Mouse (Mus musculus) telencephalon, adult 2 months (tissue): ENCODE measurements at regions not wholly inside any gene's neighbourhood (a gene's known extent, or its start where the extent isn't known, plus 50 kb on each side); places are given as distances from the start of the nearest gene placed in this dataset.

Source experiments
- DNase-seq: peaks from one replicate; pipeline ENCODE4 v3.0.0-alpha.2; 2011; ENCODE audit warnings: low read depth, low spot score

DNA sequence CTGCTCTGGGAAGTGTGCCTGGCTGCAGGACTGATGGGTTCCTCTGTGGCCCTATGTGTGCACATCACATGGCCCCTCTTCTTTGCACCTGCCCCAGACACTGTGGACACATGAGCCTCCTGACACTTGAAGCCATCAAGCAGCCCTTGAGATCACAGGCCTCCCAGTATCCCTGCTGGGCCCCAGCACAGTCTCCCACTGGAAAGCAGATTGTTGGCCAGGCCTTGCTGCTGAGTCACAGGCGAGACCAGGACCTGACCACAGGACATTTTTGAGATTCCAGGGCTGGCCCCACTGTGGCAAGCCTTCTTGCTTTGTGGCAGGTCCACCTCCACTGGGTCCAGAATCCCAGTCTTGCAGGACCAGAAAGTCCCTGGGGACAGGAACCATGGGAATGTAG lies 105.5 kb upstream of the Ccnd1 start:
- no peak for DNase-seq

DNA sequence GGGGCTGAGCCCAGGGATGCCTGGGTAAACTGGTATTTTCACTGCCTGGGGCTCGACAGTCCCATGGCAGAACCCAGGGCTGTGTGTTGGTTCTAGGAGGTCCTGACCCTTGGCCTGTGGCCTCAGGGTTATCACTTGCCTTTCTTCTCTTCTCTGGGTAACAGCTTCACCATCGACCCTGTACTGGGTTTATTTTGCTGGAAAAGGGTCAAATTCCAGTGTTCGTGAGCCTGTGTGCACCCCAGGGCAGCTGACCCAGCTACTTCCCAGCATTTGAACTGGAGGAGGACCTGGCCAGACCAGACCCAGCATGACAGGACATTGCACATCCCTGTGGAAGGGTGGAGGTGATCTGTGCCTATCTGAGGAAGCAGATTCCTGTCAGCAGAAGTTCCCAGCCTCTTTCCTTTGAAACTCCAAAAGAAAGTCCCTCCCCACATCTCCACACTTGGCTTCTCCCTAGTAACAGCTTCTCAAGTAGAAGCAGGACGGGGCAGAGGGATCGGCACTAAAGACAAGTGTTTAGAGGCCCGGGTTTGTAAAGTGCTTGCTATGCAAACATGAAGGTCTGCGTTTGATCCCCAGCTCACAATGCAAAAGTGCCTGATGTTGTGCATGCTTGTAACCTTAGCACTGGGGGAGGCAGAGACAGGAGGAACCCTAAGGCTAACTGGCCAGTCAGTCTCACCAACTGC lies 103.9 kb upstream of the Ccnd1 start:
- DNase-seq: no peak

DNA sequence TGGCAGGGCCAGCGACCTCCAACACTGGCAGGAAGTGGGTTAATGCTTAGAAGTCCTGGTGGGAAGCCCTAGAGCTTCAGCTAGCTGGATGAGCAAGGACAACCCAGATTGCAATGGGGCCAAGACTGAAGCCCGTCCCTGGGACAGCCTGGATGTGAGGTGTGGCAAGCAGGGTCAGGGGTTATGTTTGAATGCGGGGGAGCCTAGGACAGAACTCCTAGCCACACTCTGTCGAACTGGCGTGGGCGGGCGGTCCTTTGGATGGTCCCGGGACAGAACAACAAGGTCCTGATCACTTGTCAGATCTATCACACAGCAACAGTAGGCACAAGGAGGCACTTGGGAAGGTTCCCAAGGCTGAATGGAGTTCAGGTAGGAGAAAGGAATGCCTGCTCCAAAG lies 101.1 kb upstream of the Ccnd1 start:
- DNase-seq: no peak

DNA sequence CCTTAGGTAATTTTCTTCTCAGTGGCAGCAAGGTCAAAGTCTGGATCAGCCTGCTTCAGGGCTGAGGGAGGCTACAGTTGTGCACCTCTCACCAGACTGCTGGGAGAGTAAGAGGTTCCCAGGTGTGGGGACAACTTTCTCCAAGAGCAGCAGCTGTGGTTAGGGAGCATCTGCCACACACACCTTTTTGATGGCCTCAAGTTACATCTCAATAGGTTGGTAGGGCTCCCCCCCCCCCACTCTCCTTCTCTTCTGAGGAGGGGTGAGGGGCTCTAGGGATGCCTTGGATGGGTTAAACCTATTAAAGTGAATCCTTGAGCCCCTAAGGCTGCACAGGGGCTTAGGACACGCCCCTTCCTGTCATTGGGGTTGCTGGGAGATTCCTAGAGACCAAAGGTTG lies 94.7 kb upstream of the Ccnd1 start:
- DNase-seq: no peak

DNA sequence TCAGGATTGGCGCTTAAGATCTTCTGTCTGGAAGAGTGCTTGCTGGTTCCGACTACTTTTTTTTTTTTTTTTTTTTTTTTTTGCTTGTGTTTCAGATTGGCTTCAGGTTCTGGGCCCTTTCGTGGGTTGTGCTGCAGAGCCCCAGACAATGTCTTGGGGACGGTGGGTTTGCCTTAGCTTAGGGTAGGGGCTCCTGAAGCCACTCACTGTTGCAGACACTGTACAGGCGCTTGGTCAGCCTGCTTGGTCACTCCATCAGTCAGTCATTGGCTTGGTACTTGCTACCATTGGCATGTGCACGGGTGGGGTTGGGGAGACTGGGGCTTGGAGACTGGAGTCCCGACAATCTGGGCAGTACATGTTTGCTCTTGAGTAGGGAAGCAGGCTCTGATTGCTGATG lies 91.5 kb upstream of the Ccnd1 start:
- DNase-seq: no peak

DNA sequence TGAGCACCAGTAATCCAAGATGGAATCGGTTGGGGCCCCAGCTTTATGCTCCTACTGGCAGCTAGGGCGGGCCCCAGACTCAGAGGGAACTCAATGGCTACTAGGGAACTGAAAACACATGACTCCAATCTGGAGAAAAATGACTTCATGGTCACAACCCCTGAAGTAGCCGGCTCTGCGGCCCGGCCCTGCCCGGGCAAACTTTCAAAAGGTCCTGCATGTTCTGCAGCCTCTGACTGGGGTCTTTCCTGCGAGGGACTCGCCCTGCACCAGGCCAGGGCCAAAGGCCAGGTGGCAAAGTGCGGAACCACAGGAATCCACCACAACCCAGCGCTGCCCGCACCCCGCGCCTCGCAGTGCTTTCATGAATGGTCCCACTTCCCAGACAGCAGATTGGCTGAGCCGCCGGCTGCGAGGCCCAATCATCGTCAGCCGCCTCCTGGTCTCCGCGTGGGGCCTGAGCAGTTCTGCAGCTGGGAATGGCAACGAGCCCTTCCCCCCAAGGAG lies 91.0 kb upstream of the Ccnd1 start:
- DNase-seq: peak; percentile 47

DNA sequence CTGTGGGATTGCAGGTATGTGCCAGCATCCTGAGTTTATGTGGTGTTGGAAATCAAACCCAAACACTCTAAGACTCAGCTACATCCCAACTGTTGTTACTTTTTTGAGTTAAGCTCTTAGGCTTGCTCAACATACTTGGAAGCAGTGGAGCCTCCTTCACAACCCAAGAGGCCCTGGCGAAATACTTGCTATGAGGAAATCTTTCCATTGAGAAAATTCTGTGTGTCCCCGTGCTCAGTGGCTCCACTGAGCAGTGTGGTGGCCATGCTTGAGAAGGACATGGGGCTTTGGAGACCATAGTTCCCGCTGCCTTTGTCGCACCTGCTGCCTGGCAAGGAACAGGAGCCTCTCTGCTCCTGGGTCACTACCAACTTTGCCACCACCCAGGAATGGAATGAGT lies 89.9 kb upstream of the Ccnd1 start:
- DNase-seq: no peak

DNA sequence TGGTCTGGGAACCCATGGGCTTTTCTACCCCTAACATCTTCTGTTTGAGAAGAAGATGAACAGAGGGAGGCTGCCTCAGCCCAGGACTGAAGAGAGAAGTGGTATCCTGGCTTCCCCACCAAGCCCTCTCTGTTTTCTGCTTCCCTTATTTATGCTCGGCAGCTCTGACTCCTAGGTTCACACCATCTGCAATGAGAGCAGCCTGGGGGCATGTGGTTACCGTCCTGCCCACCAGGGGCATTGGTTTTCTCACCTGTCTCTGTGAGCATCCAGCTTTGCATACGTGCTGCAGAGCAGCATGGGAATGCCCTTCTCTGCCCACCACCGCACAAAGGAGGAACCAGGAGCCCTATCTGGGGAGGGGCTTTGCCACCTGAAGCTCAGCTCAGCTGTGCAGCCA lies 89.4 kb upstream of the Ccnd1 start:
- DNase-seq: no peak

DNA sequence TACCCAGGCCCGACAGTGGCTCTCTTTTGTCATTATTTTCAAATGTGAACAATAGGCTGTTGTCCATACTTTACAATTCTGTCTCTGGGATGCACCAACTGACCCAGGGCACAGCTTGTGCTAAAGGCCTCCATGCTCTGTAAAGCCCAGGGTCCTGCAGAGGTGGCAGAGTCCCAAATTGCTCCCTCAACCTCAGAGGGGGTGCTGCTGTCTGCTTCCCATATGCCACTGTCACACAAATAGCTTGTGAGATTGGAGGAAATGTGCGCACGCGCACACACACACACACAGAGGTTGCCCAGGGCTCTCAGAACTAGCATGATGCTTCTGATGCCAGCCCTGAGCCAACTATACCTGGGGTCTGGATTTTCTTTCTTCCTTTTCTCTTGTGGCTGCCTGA lies 87.3 kb upstream of the Ccnd1 start:
- DNase-seq: no peak

DNA sequence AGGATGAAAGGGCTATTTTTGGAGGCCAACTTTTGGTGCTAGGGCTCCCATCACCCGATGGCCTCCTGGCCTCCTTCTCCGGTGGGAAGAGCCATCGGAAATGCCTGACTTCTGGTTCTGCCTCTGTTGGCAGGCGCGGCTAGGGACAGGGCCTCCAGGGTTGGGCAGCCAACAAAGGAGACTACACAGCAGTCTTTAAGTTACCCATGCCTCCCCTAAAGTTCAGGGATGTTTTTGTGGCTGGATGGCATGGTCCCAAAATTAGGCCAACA lies 86.2 kb upstream of the Ccnd1 start:
- no peak for DNase-seq

DNA sequence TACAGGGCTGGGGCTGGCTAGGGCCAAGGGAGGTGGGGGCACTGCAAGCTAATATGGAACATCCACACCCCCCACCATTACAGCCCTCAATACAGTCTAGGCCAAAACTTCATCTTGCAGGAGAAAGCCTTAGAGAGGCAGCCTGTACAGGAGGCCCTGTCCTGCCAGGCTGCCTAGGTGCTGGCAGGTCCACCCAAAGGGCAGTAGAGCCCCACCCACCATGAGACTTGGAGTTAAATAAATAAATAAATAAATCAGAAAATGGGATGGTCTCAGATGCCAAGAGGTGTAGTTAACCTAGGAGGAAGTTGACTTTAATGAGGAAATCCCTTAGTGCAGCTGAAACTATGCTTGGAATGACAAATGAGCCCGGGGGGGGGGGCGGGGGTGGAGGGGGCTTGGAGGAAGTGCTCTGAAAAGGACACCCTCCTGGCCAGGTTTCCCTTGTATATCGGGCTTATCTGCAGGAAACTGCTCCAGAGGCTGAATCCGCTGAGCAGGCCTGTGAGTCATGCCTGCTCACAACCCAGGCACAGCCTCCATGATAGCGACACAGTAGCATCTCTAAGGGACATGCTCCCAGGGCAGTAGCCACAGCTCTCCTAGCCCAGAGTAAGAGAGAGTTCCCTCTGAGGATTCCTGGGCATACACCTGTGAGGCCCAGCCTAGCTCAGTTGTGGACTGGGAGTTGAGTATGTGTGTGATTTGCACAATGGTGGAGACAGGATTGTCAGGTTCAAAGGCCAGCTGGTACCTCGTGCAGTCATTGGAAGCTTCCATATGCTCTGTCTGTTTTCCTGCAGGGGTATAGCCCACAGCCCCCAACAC lies 85.7 kb upstream of the Ccnd1 start:
- no peak for DNase-seq

DNA sequence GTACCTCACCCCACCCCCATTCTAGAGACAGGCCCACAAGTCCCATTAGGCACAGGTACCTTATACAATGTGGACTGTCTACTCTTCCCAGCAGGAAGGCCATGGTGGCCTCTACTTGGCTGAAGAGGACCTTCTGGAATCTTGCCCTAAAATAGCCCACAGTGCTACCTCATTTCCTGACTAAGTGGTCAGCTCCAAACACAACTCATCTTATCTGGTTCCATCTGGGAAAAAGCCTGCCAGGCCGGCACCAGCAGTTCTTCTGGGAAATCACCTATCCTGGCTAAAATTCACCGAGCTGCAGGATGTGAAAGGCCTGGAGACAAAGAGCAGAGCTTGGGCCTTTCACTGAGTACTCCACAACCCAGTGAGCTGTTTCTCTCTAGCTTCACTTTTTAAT lies 84.9 kb upstream of the Ccnd1 start:
- no peak for DNase-seq

DNA sequence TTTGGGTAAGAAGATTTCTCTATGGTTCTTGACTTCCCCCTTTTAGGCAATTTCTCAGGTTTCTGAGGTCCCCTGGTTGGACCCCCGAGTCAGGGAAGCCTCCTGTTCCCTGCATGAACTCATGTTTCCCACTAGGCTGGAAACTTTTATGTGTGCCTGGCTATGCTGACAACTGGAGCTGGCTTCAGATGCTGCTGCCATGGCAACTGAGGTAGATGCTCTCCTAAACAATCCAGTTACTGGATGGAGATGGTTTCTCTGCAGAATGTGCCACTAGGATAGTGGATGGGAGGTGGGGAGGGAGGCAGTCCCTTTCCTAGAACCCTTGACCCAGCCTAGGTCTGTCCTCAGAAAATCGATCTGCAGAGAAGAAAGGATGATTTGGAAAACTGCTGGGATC lies 79.4 kb upstream of the Ccnd1 start:
- DNase-seq: no peak

DNA sequence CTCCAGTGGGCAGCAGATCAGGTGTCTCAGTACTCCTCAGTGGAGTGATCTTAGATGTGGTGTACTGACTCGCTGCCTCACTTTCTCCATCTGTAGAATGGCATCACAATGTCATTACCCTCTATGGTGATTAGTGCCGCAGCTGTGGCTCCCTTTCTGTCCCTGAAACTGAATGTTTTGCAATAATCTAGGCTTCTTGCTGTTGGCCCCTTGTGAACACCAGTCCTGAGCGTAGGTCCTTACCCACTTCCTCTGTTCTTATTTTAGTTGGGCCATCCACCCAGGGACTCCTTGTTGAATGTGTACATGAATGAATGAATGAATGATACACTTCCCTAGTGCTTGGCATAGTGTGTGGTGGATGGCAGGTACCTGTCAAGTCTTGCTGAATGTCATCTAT lies 78.4 kb upstream of the Ccnd1 start:
- DNase-seq: no peak

DNA sequence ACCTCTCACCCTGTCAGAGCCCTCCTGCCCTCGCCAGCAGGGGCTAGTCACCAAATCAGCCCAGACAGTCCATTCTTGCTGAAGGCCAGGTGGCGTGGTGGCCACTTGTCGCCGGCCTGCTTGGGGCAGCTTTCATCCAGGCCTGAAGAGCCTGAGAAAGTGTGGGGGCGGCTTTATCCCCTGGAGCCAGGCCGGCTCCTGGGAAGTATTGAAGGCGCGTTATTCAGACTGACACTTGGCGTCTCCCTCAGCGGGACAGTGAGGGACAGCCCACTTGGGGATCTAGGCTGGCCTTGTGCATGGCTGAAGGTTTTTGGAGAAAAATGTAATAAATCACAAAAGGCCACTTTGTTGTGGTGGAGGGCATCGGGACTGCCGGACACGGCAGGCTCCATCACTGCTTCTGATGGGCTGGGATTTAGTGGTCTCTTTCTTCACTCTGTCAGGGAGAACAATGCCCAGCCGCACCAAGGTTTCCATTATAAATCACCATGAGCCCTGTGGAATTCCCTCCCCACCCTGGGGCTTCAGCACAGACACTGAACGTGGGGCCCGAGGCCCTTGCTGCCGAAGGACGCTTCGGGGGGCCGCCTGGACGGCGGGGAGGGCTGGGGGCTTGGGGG lies 75.8 kb upstream of the Ccnd1 start:
- DNase-seq: no peak

DNA sequence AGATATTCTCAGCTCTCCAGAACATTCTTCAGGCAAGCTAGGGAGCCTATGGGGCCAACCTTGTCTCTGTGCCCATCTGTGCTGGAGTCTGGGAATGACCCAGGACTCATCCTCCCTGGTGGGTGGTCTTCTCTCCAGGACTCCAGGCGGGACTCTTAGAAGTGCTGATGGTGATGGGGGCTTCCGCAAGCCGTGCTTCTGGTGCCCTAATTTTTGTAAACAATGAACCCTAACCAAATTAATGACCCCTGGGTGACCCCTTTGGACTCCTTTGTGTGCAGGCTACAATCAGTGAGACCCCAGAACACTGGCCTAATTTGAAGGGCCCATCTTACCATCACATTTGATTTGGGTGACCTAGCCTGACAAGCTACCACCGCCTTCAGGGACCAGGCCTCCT lies 71.0 kb upstream of the Ccnd1 start:
- DNase-seq: no peak

DNA sequence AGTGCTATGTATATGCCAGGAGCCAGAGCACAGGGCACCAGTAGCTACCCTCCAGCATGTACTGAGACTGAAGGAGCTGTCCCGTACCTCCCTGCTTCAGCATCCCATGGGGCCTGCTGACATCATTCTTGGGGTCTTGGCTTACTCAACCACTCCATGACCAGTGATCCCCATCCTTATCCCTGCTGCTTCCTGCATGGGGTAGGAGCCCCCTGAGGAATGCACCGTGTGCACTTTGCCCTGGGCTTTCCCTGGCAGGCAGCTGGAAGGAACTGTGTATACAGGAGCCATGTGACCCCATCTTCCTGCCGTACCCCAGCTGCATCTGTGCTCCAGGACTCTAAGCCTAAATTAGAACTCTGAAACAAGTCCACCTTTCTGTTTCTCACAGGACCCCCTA lies 70.3 kb upstream of the Ccnd1 start:
- DNase-seq: no peak

DNA sequence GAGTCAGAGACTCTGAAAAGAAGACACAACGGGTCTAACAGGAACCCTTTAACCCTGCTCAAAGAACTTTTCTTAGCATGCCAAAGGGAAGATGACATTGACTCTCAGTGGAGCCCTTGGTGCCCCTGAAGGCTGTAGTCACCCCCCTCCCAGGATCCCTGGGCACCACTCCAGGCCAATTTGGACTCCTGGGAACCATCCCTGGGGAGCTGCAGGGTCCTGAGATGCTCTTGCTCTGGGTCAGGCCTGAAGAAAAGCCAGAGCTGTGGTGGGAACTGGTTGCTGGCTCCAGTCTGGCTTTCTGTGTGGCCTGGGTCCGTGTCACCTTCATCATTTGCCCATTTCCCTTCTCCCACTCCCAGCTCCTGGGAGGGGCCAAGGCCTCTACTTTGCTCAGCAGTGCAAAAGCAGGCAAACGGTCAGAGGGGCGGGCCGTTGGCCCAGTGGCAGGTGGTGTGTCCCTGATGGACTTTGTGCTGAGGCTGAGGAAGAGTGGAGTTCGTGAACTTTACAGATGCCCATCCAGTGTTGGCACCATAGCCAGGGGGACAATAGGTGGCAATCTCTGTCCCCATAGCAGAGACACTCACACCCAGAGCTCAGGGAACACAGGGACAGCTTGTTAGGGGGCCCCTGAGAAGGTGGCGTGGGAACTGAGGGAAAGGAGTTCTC lies 69.1 kb upstream of the Ccnd1 start:
- DNase-seq: no peak

DNA sequence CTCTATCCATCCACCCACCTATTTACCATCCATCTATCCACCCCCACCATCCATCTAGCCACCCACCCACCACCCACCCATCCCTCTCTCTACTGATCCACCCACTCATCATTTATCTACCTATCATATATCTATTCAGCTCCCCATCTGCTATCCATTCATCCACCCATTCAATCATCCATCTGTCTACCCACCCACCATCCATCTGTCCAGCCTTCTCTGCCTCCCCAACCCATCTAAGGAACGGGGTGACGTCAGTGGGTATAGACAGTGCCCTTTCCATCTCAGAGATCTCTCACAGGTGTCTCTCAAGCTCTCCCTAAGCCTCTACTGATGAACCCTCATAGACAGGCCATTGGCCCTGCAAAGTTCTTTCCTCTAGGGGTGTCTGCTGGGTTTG lies 67.5 kb upstream of the Ccnd1 start:
- DNase-seq: no peak

DNA sequence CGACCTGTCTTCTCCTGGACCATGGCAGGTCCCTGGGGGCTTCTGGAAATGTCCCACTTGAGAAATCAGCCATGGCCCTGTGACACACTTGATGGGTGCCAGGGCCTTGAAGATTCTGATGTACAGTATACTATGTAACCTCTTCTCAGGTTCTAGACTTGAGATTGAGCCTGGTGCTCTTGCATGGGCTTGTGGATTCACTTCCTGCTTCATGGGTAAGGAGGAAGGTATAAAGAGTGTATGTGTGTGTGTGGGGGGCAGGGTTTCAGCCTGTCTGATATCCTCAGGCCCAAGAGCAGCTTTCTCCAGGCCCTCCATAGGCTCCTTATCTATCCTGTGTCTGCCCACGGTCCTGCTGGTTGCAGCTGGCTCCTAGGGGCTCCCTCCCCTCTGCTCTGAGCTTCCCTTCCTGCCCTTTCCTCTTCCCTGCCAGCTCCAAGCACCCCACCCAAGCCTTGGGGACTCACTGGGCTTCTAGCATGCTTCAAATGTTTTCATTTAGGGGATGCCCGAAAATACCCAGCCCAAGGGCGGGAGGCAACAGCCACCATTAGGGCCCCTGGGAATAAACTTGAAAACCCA lies 61.9 kb upstream of the Ccnd1 start:
- no peak for DNase-seq

DNA sequence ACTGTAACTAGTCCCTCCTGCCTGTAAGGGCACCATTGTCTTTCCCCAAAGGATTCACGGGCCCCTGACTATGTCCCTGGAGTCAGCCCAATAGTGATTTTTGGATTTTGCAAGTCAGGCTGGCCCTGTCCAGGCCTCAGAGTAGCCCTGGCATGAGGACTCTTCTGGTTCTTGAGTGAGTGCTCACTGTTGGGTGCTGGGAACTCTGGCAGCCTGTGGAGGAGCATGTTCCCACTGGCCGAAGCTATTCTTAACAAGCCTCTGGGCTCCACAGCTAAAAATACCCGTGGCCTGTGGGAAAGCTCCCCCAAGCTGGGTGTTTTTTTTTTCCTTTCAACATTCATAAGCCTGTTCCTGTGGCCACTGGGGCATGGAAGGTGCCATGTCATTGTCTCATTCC lies 60.0 kb upstream of the Ccnd1 start:
- DNase-seq: no peak

DNA sequence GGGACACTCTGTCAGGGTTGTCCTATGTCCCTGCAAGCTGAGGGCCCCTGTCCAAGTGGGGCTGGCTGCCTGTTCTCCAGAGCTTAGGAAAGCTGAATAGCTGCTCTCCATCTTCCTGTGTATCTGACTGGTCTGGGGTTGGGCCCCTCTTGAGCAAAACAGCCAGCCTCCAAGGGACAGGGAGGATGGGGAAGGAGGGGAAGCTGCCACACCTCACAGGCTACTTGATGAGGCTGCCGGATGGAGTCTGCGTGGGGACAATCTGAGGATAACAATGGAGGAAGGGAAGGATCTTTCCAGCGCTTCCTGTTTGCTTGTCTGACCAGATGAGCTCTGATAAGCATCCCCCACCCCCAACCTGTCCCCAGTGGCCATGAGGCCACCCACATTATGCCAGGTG lies 57.1 kb upstream of the Ccnd1 start:
- no peak for DNase-seq
